Comparison of ENCODE assay signal across 8 mouse cellular contexts in genomic region chr2:30885453-30886163, GRCm38 (mm10). TPM values are rescaled to one million over a fixed set of nuclear protein-coding genes. Genes with fewer than 3 reads are reported as not detected.
A peak's percentile ranks its signal among the peaks of the same experiment; 100 is the strongest.
DNase-seq lines count a peak whose midpoint lies in the region; ATAC-seq and TF ChIP-seq lines count a peak whose summit lies in the region.

No protein-coding gene starts in this region.

- H3K36me3 ChIP-seq in heart, embryonic 13.5 days: peaks cover 42% of the 10 kb centered on the region
- H3K36me3 ChIP-seq in forebrain, postnatal 0 days (ENCODE audit: insufficient read depth): no peaks in the 10 kb centered on the region
- H3K36me3 ChIP-seq in liver, embryonic 11.5 days (ENCODE audit: control insufficient read depth, insufficient read depth, low read length): no peaks in the 10 kb centered on the region; the same call in 1 of the 2 replicates

- ATAC-seq in heart, embryonic 13.5 days (ENCODE audit: extremely low read depth, insufficient number of reproducible peaks, low FRiP score, low TSS enrichment): no peak
- peak; percentile 51 for ATAC-seq in forebrain, postnatal 0 days
- no peak for ATAC-seq in liver, embryonic 11.5 days (replicated peaks; ENCODE audit: low FRiP score)

- intact Hi-C loops in heart, postnatal 36 days (cut with DNase I): no loop called here

- no peak for TF ChIP-seq POLR2A in olfactory bulb, adult 2 months (IDR thresholded peaks at IDR 0.05; ENCODE audit: insufficient read depth, low read depth, low read length)

- TF ChIP-seq CTCF in forebrain, postnatal 0 days (IDR thresholded peaks at IDR 0.05; ENCODE audit: low read depth): peak; percentile 14; the same call in 1 of the 2 replicates
- no peak for TF ChIP-seq CTCF in olfactory bulb, adult 2 months (IDR thresholded peaks at IDR 0.05; ENCODE audit: insufficient read depth, low read depth, low read length)

- H3K4me3 ChIP-seq in heart, embryonic 13.5 days: no peak overlapping the region
- no peak overlapping the region for H3K4me3 ChIP-seq in forebrain, postnatal 0 days (ENCODE audit: low read depth, low read length)
- no peak overlapping the region for H3K4me3 ChIP-seq in olfactory bulb, adult 2 months (ENCODE audit: insufficient read depth, low read depth, low read length)
- H3K4me3 ChIP-seq in liver, embryonic 11.5 days (ENCODE audit: low read depth, low read length): no peak overlapping the region

- no peak for DNase-seq in heart, postnatal 36 days
- peak; percentile 26 for DNase-seq in cerebellum, adult 11 months
- no peak for DNase-seq in forebrain, postnatal 0 days
- DNase-seq in layer of hippocampus, postnatal 14 days (ENCODE audit: low spot score in 2 of 2): peak; percentile 65 to 81
- no peak for DNase-seq in thymus, postnatal 4 days
- DNase-seq in liver, embryonic 11.5 days (ENCODE audit: low spot score): no peak

- H3K4me1 ChIP-seq in heart, embryonic 13.5 days: peaks cover 2% of the 10 kb centered on the region
- H3K4me1 ChIP-seq in forebrain, postnatal 0 days (ENCODE audit: insufficient read depth): no peaks in the 10 kb centered on the region
- peaks cover 13% of the 10 kb centered on the region for H3K4me1 ChIP-seq in olfactory bulb, adult 2 months (ENCODE audit: control insufficient read depth, insufficient read depth, low read length)
- no peaks in the 10 kb centered on the region for H3K4me1 ChIP-seq in liver, embryonic 11.5 days (replicated peaks; ENCODE audit: control insufficient read depth, insufficient read depth, low read length)

- no peaks in the 10 kb centered on the region for H3K27me3 ChIP-seq in heart, embryonic 13.5 days (replicated peaks)
- H3K27me3 ChIP-seq in forebrain, postnatal 0 days (ENCODE audit: insufficient read depth, low read length): no peaks in the 10 kb centered on the region
- H3K27me3 ChIP-seq in liver, embryonic 11.5 days (replicated peaks; ENCODE audit: control insufficient read depth, insufficient read depth, low read length): 0 out of 2 replicates have a peak, but pooled peaks cover 4% of the 10 kb centered on the region

- H3K4me2 ChIP-seq in heart, embryonic 13.5 days: no peak overlapping the region
- no peak overlapping the region for H3K4me2 ChIP-seq in forebrain, postnatal 0 days (ENCODE audit: low read depth)
- H3K4me2 ChIP-seq in liver, embryonic 11.5 days: no peak overlapping the region

- WGBS in heart, embryonic 13.5 days: 45% methylated on average over 9 of the region's 9 CpGs
- 40% methylated on average over 9 of the region's 9 CpGs for WGBS in forebrain, postnatal 0 days
- WGBS in olfactory bulb, adult 2 months: 15% methylated on average over 9 of the region's 9 CpGs
- WGBS in liver, embryonic 11.5 days: 49% methylated on average over 9 of the region's 9 CpGs

- no peak overlapping the region for H3K9ac ChIP-seq in heart, embryonic 13.5 days
- H3K9ac ChIP-seq in forebrain, postnatal 0 days: no peak overlapping the region
- no peak overlapping the region for H3K9ac ChIP-seq in liver, embryonic 11.5 days (ENCODE audit: low read depth, low read length)

- no peaks in the 10 kb centered on the region for H3K9me3 ChIP-seq in heart, embryonic 13.5 days
- H3K9me3 ChIP-seq in forebrain, postnatal 0 days (ENCODE audit: low read length): no peaks in the 10 kb centered on the region
- no peaks in the 10 kb centered on the region for H3K9me3 ChIP-seq in liver, embryonic 11.5 days (ENCODE audit: control insufficient read depth, low read length)

- 0 out of 2 replicates have a peak overlapping the region, but pooled peaks have one; percentile 17 for H3K27ac ChIP-seq in heart, embryonic 13.5 days (replicated peaks)
- 0 out of 2 replicates have a peak overlapping the region, but pooled peaks have one; percentile 9 for H3K27ac ChIP-seq in forebrain, postnatal 0 days (ENCODE audit: low read depth, low read length)
- H3K27ac ChIP-seq in olfactory bulb, adult 2 months (ENCODE audit: insufficient read depth, low read depth, low read length): peak overlapping the region; percentile 50
- H3K27ac ChIP-seq in liver, embryonic 11.5 days (ENCODE audit: low read depth, low read length): no peak overlapping the region

RNA-seq across cellular contexts. Expression of gene Ptges, which starts 44.1 kb away (rescaled TPM):
- polyA plus RNA-seq in heart, embryonic 13.5 days (2015; fragmentation: Nextera tagmentation; extraction: Ambion mirVana): 2.3 and 5.0 TPM in 2 replicates
- 1 to 10 TPM; 1.7 to 1.9 TPM for total RNA-seq in heart, postnatal 36 days (2021)
- 4.2 and 6.3 TPM in 2 replicates for total RNA-seq in forebrain, postnatal 0 days (2014; rRNA removed)
- polyA plus RNA-seq in forebrain, postnatal 0 days (2015; fragmentation: Nextera tagmentation; extraction: Ambion mirVana): 4.8 TPM in 2 replicates
- total RNA-seq in layer of hippocampus, postnatal 14 days (2021): 1 to 10 TPM; 4.4 to 5.8 TPM
- polyA plus RNA-seq in olfactory bulb, adult 2 months (2012; ENCODE audit: insufficient read depth, insufficient read length, low replicate concordance, missing spikeins): not detected in 2 replicates
- polyA plus RNA-seq in liver, embryonic 11.5 days (2014; fragmentation: Nextera tagmentation; extraction: Ambion mirVana): 0.92 and 0.97 TPM in 2 replicates

RNA-seq across cellular contexts. Expression of gene Prrx2, which starts 50.8 kb away (rescaled TPM):
- 30.3 and 37.0 TPM in 2 replicates for polyA plus RNA-seq in heart, embryonic 13.5 days (2015; fragmentation: Nextera tagmentation; extraction: Ambion mirVana)
- total RNA-seq in heart, postnatal 36 days (2021): 1 to 10 TPM in 1 of 2 experiments, under 1 TPM in 1; 0.41 to 1.1 TPM
- 2.5 and 4.1 TPM in 2 replicates for total RNA-seq in forebrain, postnatal 0 days (2014; rRNA removed)
- polyA plus RNA-seq in forebrain, postnatal 0 days (2015; fragmentation: Nextera tagmentation; extraction: Ambion mirVana): 3.6 and 3.7 TPM in 2 replicates
- 1 to 10 TPM; 2.9 to 5.0 TPM for total RNA-seq in layer of hippocampus, postnatal 14 days (2021)
- not detected in 2 replicates for polyA plus RNA-seq in olfactory bulb, adult 2 months (2012; ENCODE audit: insufficient read depth, insufficient read length, low replicate concordance, missing spikeins)
- 8.2 and 9.4 TPM in 2 replicates for polyA plus RNA-seq in liver, embryonic 11.5 days (2014; fragmentation: Nextera tagmentation; extraction: Ambion mirVana)

RNA-seq across cellular contexts. Expression of gene Asb6, which starts 55.5 kb away (rescaled TPM):
- 20.0 and 21.8 TPM in 2 replicates for polyA plus RNA-seq in heart, embryonic 13.5 days (2015; fragmentation: Nextera tagmentation; extraction: Ambion mirVana)
- 1 to 10 TPM; 7.3 to 8.1 TPM for total RNA-seq in heart, postnatal 36 days (2021)
- total RNA-seq in forebrain, postnatal 0 days (2014; rRNA removed): 32.7 and 45.2 TPM in 2 replicates
- 31.3 and 36.0 TPM in 2 replicates for polyA plus RNA-seq in forebrain, postnatal 0 days (2015; fragmentation: Nextera tagmentation; extraction: Ambion mirVana)
- total RNA-seq in layer of hippocampus, postnatal 14 days (2021): 10 to 100 TPM; 33.7 to 34.9 TPM
- polyA plus RNA-seq in olfactory bulb, adult 2 months (2012; ENCODE audit: insufficient read depth, insufficient read length, low replicate concordance, missing spikeins): not detected in 2 replicates
- polyA plus RNA-seq in liver, embryonic 11.5 days (2014; fragmentation: Nextera tagmentation; extraction: Ambion mirVana): 44.2 and 45.6 TPM in 2 replicates

Comparison
In these comparisons a context has a peak if more than half of its experiments do, and no peak if none do; other contexts are left out.
1. DNase-seq: peak in cerebellum, adult 11 months (single experiment) and layer of hippocampus, postnatal 14 days (2 of 2); none in heart, postnatal 36 days (0 of 2), forebrain, postnatal 0 days (single experiment), thymus, postnatal 4 days (single experiment) and liver, embryonic 11.5 days (single experiment).